Mouse (Mus musculus): ENCODE data around the gene Gp5.

DNA sequence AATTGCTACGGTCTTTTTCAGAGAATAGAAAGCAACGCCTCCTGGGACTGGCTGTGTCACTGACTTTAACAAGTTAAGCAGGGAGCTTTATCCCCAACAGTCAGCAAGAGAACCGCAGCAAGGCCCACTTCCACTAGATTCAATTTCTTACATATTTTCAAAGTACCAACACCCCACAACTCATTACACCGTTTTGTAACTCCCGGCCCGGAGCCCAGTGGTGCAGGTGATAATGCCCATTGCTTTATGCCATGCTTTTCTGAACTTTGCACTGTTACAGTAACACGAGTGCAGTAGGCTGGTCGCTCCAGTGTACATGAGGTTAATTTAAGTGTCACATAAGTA is 436 bp downstream of the Gp5 start:
- TF ChIP-seq POLR2A (IDR thresholded peaks at IDR 0.05; ENCODE audit: insufficient read depth, low read length) (no peak), CTCF (IDR thresholded peaks at IDR 0.05; ENCODE audit: low read depth, low read length) (no peak)

All from ES-Bruce4 (cell line).